Mouse (Mus musculus) brain, embryonic 14.5 days (tissue): ENCODE results near the gene Gm26938.

Source experiments
- CTCF ChIP-seq: fragments of 200-500 bp; IDR thresholded peaks from 2 replicates; pipeline ENCODE4 v1.5.1; 2012; ENCODE audit warnings: inconsistent platforms, mild to moderate bottlenecking, moderate library complexity, borderline replicate concordance; ENCODE audit not compliant: insufficient read depth, insufficient read length; ENCODE audit errors: extremely low read depth
- POLR2A ChIP-seq: fragments of 200-500 bp; IDR thresholded peaks from 2 replicates; pipeline ENCODE4 v1.6.1; 2012; ENCODE audit warnings: mild to moderate bottlenecking, inconsistent platforms, borderline replicate concordance; ENCODE audit not compliant: poor library complexity, insufficient read depth, insufficient read length, severe bottlenecking; ENCODE audit errors: extremely low read depth

DNA sequence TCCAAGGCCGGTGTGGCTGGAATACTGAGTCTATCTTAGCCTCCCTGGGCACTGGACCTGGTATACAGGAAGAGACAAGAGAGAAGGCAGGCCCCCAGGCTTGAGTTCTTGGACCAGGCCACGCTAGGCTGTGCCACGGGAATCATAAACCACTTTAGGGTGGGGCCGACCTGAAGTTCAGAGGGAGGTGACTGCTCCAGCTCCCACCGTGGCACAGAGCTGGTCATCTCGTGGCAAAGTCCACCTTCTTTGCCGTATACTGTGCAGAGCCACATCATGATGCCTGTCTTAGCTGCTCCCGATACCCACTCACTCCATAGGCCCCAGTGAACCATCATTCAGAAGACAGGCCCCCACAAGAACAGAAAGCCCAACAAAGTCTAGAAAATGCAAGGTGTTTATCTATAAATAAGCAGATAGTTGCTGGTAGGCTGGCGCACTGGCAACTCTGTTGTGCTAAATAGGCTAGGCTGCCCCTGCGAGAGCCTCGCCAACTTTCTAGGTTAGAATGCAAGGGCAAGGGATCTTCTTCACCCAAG, 21.6 kb downstream of the Gm26938 start:
- TF ChIP-seq POLR2A = no peak
- no peak for TF ChIP-seq CTCF
